Mouse (Mus musculus) ES-E14 (cell line): Measurements from ENCODE around the gene Syp.

Experiments
- CHD2 ChIP-seq: IDR thresholded peaks from 2 replicates; pipeline ENCODE4 v1.6.1; 2014; ENCODE audit warnings: mild to moderate bottlenecking, low read depth, low read length, inconsistent platforms
- HCFC1 ChIP-seq: IDR thresholded peaks from 2 replicates; pipeline ENCODE4 v1.6.1; 2012; ENCODE audit warnings: low read length, inconsistent platforms, borderline replicate concordance; ENCODE audit not compliant: insufficient read depth
- MAFK ChIP-seq: IDR thresholded peaks from 2 replicates; pipeline ENCODE4 v1.6.1; 2014; ENCODE audit warnings: mild to moderate bottlenecking, low read depth, low read length, inconsistent platforms; ENCODE audit not compliant: insufficient read depth
- ZNF384 ChIP-seq: IDR thresholded peaks from 2 replicates; pipeline ENCODE4 v1.6.1; 2012; ENCODE audit warnings: low read depth, low read length, inconsistent platforms

GRCm38 (mm10) chrX:7638401-7639091, at the start of gene Syp:
- TF ChIP-seq HCFC1 (peak; percentile 54; the same call in 1 of the 2 replicates), MAFK (no peak), ZNF384 (no peak), CHD2 (no peak)
